Mouse (Mus musculus) neural tube, embryonic 12.5 days (tissue): Measurements from ENCODE around the gene Fam228a. TPM values are rescaled to one million over a fixed set of nuclear protein-coding genes. Genes with fewer than 3 reads are reported as not detected.
"Not testable (repeated sequence)": the region's sequence is repeated elsewhere in the genome, so short reads cannot be mapped to it uniquely, and the experiment has no call there.

ENCODE experiments used
- ATAC-seq: fragments of 200-750 bp; cut with Nextera tagmentation; 2 replicates; pipeline ENCODE4 v1.8.0; 2017; ENCODE audit warnings: low read depth, mild to moderate bottlenecking, moderate TSS enrichment, moderate library complexity; ENCODE audit not compliant: low FRiP score
- H3K27ac ChIP-seq: fragments of 300-500 bp; sonication (generic); 2 replicates; pipeline ENCODE4 v1.5.1; 2016
- H3K27me3 ChIP-seq: fragments of 300-500 bp; sonication (generic); replicated peaks from 2 replicates; pipeline ENCODE4 v1.6.1; 2016; ENCODE audit warnings: mild to moderate bottlenecking
- H3K36me3 ChIP-seq: fragments of 300-500 bp; sonication (generic); 2 replicates; pipeline ENCODE4 v1.6.1; 2016; ENCODE audit warnings: mild to moderate bottlenecking
- H3K4me1 ChIP-seq: fragments of 300-500 bp; sonication (generic); 2 replicates; pipeline ENCODE4 v1.6.1; 2016
- H3K4me2 ChIP-seq: fragments of 300-500 bp; sonication (generic); replicated peaks from 2 replicates; pipeline ENCODE4 v1.6.1; 2016; ENCODE audit warnings: mild to moderate bottlenecking
- H3K4me3 ChIP-seq: fragments of 300-500 bp; sonication (generic); 2 replicates; pipeline ENCODE4 v1.5.1; 2016
- H3K9ac ChIP-seq: fragments of 300-500 bp; sonication (generic); 2 replicates; pipeline ENCODE4 v1.6.1; 2016; ENCODE audit warnings: mild to moderate bottlenecking
- H3K9me3 ChIP-seq: fragments of 300-500 bp; sonication (generic); 2 replicates; pipeline ENCODE4 v1.6.1; 2016; ENCODE audit warnings: mild to moderate bottlenecking
- WGBS: fragments of 180-500 bp; shearing (Covaris S2); methylation state at CpG from one replicate; pipeline ENCODE4 v1.1.7; 2016; 5-methylcytosine and 5-hydroxymethylcytosine counted together
- polyA plus RNA-seq: library from polyadenylated mRNA; unstranded; fragments of >200 nt; fragmentation: Nextera tagmentation; extraction: Ambion mirVana; gene quantifications from 2 replicates; pipeline ENCODE4 v1.2.1, GENCODE M21; 2016

Fam228a gene
- 0.43 and 0.45 TPM in 2 replicates for polyA plus RNA-seq

GRCm38 (mm10) chr12:4738031-4738576 is at the start of gene Fam228a:
Fam228a (minus strand) TSS chr12:4738430.
- 83% methylated on average over 18 of the region's 18 CpGs for WGBS
- Histone ChIP-seq H3K4me1 (no peaks in the 10 kb centered on the region), H3K27ac (no peak within 1 kb of the TSS), H3K36me3 (no peaks in the 10 kb centered on the region), H3K4me3 (no peak within 1 kb of the TSS), H3K4me2 (no peak within 1 kb of the TSS), H3K27me3 (no peaks in the 10 kb centered on the region), H3K9me3 (no peaks in the 10 kb centered on the region), H3K9ac (no peak within 1 kb of the TSS)
- no peak for ATAC-seq

DNA sequence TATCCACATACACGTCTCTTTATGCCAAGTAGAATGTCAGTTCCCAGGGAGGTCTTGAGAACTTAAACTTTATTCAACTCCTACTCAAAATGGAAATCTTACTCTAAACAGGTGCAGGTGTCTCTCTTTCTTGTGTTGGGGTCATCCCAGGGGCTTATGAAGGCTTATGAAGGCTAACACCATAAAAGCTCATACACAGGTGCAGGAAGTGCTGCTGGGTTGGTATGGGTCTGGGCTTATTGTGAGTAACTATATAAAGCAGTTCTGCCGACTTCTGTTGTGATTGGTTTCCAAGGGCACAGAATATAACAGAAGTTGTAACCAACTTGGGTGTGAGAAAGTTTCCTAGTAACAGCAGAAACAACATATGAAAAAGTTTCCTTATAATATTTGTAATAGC is 46.2 kb upstream of the Fam228a start:
- Histone ChIP-seq H3K36me3 (no peaks in the 10 kb centered on the region), H3K4me1 (no peaks in the 10 kb centered on the region), H3K4me3 (no peak overlapping the region), H3K27me3 (no peaks in the 10 kb centered on the region), H3K9me3 (no peaks in the 10 kb centered on the region), H3K27ac (no peak overlapping the region), H3K4me2 (no peak overlapping the region), H3K9ac (no peak overlapping the region)
- no peak for ATAC-seq
- WGBS = 80% methylated on average over 2 of the region's 2 CpGs

DNA sequence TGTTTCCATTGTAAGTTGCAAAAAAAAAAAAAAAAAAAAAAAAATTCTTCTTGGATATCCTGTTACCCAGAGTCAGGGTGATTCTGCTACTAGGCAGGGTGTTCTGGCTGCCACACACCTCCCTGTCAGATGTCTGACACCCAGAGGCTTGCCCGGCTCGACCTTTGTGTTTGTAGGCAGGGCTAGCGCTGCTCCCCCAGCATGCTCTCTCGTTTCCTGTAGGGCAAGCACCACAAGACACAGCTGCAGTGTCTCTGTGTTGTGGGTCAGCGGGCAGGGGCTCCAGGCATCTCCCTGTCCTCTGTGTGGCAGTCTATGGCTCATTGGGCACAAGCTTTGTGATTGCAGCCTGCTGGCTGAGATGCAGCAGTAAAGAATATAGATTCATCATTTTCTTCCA is 45.4 kb upstream of the Fam228a start:
- Histone ChIP-seq H3K9ac (no peak overlapping the region), H3K9me3 (no peaks in the 10 kb centered on the region), H3K4me3 (no peak overlapping the region), H3K4me1 (no peaks in the 10 kb centered on the region), H3K27ac (no peak overlapping the region), H3K27me3 (no peaks in the 10 kb centered on the region), H3K4me2 (no peak overlapping the region), H3K36me3 (no peaks in the 10 kb centered on the region)
- no peak for ATAC-seq
- WGBS = 62% methylated on average over 5 of the region's 5 CpGs

- H3K27ac ChIP-seq, H3K9ac ChIP-seq, H3K9me3 ChIP-seq, H3K36me3 ChIP-seq, H3K4me2 ChIP-seq, H3K27me3 ChIP-seq, H3K4me3 ChIP-seq, H3K4me1 ChIP-seq, ATAC-seq: not testable (repeated sequence)
- WGBS = 93% methylated on average over 9 of the region's 9 CpGs
Measured at GRCm38 (mm10) chr12:4781725-4782404, 43.6 kb upstream of the Fam228a start.

- WGBS = 85% methylated on average over 1 of the region's 1 CpGs
- ATAC-seq = no peak
- H3K27ac ChIP-seq = no peak overlapping the region
Measured at GRCm38 (mm10) chr12:4781270-4781669, 43.0 kb upstream of the Fam228a start.

GRCm38 (mm10) chr12:4780245-4780644 is 42.0 kb upstream of the Fam228a start:
- no peak overlapping the region for H3K4me2 ChIP-seq
- no peaks in the 10 kb centered on the region for H3K36me3 ChIP-seq
- H3K27me3 ChIP-seq = no peaks in the 10 kb centered on the region
- H3K4me1 ChIP-seq = no peaks in the 10 kb centered on the region
- WGBS = 74% methylated on average over 2 of the region's 2 CpGs
- no peaks in the 10 kb centered on the region for H3K9me3 ChIP-seq
- no peak for ATAC-seq
- no peak overlapping the region for H3K4me3 ChIP-seq
- H3K27ac ChIP-seq = no peak overlapping the region
- H3K9ac ChIP-seq = no peak overlapping the region

More at GRCm38 (mm10) chr12:4781270-4781669, 43.0 kb upstream of the Fam228a start:
- H3K36me3 ChIP-seq = no peaks in the 10 kb centered on the region
- no peak overlapping the region for H3K4me3 ChIP-seq
- H3K27me3 ChIP-seq = no peaks in the 10 kb centered on the region
- H3K4me2 ChIP-seq = no peak overlapping the region
- H3K4me1 ChIP-seq = no peaks in the 10 kb centered on the region
- H3K9me3 ChIP-seq = no peaks in the 10 kb centered on the region
- H3K9ac ChIP-seq = no peak overlapping the region

- H3K4me3 ChIP-seq = no peak overlapping the region
- H3K9me3 ChIP-seq = no peaks in the 10 kb centered on the region
- H3K27me3 ChIP-seq = no peaks in the 10 kb centered on the region
- no peaks in the 10 kb centered on the region for H3K36me3 ChIP-seq
- H3K9ac ChIP-seq = no peak overlapping the region
- H3K4me1 ChIP-seq = no peaks in the 10 kb centered on the region
- ATAC-seq = no peak
- no peak overlapping the region for H3K27ac ChIP-seq
- H3K4me2 ChIP-seq = no peak overlapping the region
- WGBS = 92% methylated on average over 6 of the region's 6 CpGs
Measured at GRCm38 (mm10) chr12:4777734-4778133, 39.5 kb upstream of the Fam228a start.

- H3K9ac ChIP-seq = no peak overlapping the region
- H3K4me3 ChIP-seq = no peak overlapping the region
- WGBS = 80% methylated on average over 9 of the region's 9 CpGs
- no peaks in the 10 kb centered on the region for H3K36me3 ChIP-seq
- H3K4me2 ChIP-seq = no peak overlapping the region
- H3K4me1 ChIP-seq = no peaks in the 10 kb centered on the region
- ATAC-seq = no peak
- no peaks in the 10 kb centered on the region for H3K27me3 ChIP-seq
- H3K9me3 ChIP-seq = no peaks in the 10 kb centered on the region
- no peak overlapping the region for H3K27ac ChIP-seq
Measured at GRCm38 (mm10) chr12:4775588-4775949, 37.3 kb upstream of the Fam228a start.

GRCm38 (mm10) chr12:4774895-4775587 is 36.8 kb upstream of the Fam228a start:
- Histone ChIP-seq H3K9me3 (no peaks in the 10 kb centered on the region), H3K4me1 (no peaks in the 10 kb centered on the region), H3K9ac (no peak overlapping the region), H3K27me3 (no peaks in the 10 kb centered on the region), H3K4me2 (no peak overlapping the region), H3K4me3 (no peak overlapping the region), H3K27ac (no peak overlapping the region), H3K36me3 (no peaks in the 10 kb centered on the region)
- 97% methylated on average over 8 of the region's 8 CpGs for WGBS
- ATAC-seq = no peak

- Histone ChIP-seq H3K36me3 (no peaks in the 10 kb centered on the region), H3K27me3 (no peaks in the 10 kb centered on the region), H3K9ac (peak overlapping the region; percentile 77), H3K4me2 (peak overlapping the region; percentile 68), H3K9me3 (no peaks in the 10 kb centered on the region), H3K4me3 (peak overlapping the region; percentile 59), H3K27ac (no peak overlapping the region), H3K4me1 (no peaks in the 10 kb centered on the region)
- peak; percentile 46; the same call in 1 of the 2 replicates for ATAC-seq
- 20% methylated on average over 13 of the region's 13 CpGs for WGBS
Measured at GRCm38 (mm10) chr12:4769333-4769723, 31.1 kb upstream of the Fam228a start.

GRCm38 (mm10) chr12:4768492-4769332 is 30.5 kb upstream of the Fam228a start, which contains the start of the genes Pfn4 and Fam228b:
Pfn4 (plus strand) TSS chr12:4769022.
Fam228b (minus strand) TSS chr12:4769267.
- 3% methylated on average over 61 of the region's 61 CpGs for WGBS
- ATAC-seq = peak; percentile 99
- Histone ChIP-seq H3K27me3 (no peaks in the 10 kb centered on the region), H3K27ac (peak within 1 kb of the TSS; percentile 90), H3K4me3 (peak within 1 kb of the TSS; percentile 59), H3K4me2 (peak within 1 kb of the TSS; percentile 68), H3K36me3 (no peaks in the 10 kb centered on the region), H3K4me1 (no peaks in the 10 kb centered on the region), H3K9me3 (no peaks in the 10 kb centered on the region), H3K9ac (peak within 1 kb of the TSS; percentile 77)

DNA sequence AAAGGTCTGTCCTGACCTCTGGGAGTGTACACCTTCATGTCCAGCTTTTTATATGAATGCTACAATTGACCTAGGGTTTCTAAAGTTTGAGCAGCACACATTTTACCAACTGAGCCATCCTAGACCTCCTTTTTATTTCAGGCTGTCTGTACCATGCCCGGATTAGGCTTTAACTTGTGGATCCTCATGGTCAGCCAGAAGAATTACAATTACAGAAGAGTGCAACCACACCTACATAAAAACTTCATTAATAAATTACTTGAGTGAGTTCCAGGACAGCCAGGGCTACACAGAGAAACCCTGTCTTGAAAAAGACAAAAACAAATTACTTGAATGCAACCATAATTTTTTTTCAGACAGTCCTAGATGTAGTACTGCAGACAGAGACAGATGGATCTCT is 18.8 kb upstream of the Fam228a start:
- Histone ChIP-seq H3K9ac (no peak overlapping the region), H3K9me3 (no peaks in the 10 kb centered on the region), H3K4me2 (no peak overlapping the region), H3K4me1 (no peaks in the 10 kb centered on the region), H3K27me3 (no peaks in the 10 kb centered on the region), H3K36me3 (no peaks in the 10 kb centered on the region), H3K4me3 (no peak overlapping the region), H3K27ac (no peak overlapping the region)
- ATAC-seq = no peak
- WGBS = 81% methylated on average over 1 of the region's 1 CpGs
